Mouse (Mus musculus): ENCODE data around the gene Hist1h2an.

GRCm38 (mm10) chr13:21778814-21779766 lies 7.9 kb downstream of the Hist1h2an start:
- TF ChIP-seq CTCF (IDR thresholded peaks at IDR 0.05; ENCODE audit: control insufficient read depth, insufficient read depth, low read length) (no peak), POLR2A (IDR thresholded peaks at IDR 0.05; ENCODE audit: borderline replicate concordance, control insufficient read depth, low read depth, low read length) (no peak)
